Mouse (Mus musculus): ENCODE data around the gene Clhc1.

- no peak for TF ChIP-seq CTCF (conservative IDR thresholded peaks at IDR 0.05 in 1 of 2, IDR thresholded peaks at IDR 0.05 in 1 of 2; ENCODE audit: low read depth in 2 of 2, low read length in 2 of 2)
- TF ChIP-seq POLR2A (IDR thresholded peaks at IDR 0.05; ENCODE audit: low read depth, low read length): no peak
- no peak for TF ChIP-seq MYC (IDR thresholded peaks at IDR 0.05; ENCODE audit: low read depth, low read length)
- TF ChIP-seq EP300 (IDR thresholded peaks at IDR 0.05; ENCODE audit: low read length): no peak
Measured at GRCm38 (mm10) chr11:29603581-29603980, 55.8 kb downstream of the Clhc1 start.
